10 mouse cellular contexts compared by ENCODE assay signal in the genomic region with DNA sequence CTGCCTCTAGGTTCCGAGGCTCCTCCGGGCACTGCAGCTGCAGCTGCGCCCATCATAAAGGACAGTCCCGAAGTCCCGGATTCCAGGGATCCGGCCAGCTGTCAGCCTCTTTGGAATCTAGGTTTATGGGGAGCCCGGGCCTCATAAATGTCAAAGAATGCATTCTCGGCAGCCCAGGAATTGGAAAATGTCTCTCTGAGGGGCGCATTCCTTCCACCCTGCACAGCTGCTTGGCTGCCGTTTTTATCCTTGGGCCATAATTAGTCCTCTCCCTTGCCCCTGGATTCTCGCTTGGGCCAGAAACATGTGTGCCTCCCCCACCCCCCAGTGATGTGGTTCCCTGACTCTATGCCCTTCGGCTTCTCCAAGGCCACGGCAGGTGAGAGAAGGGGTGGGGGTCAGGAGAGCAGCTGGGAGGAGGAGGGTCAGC.
DNase-seq lines count a peak whose midpoint lies in the region; ATAC-seq and TF ChIP-seq lines count a peak whose summit lies in the region.
"Had no signal": no experiment of that assay in that cellular context is flagged by ENCODE, and none has a peak within 500 bp of the region (broad histone marks: within the 10 kb centered on the region; RNA-seq: fewer than 3 reads in every experiment).

No protein-coding gene starts in this region.

- H3K4me2 ChIP-seq in hindbrain, embryonic 13.5 days = no peak overlapping the region
- H3K4me2 ChIP-seq in hindbrain, embryonic 14.5 days (replicated peaks) = no peak overlapping the region
- H3K4me2 ChIP-seq in embryonic facial prominence, embryonic 11.5 days (ENCODE audit: low read depth, low read length) = no peak overlapping the region
- H3K4me2 ChIP-seq: embryonic facial prominence, embryonic 12.5 days; intestine, embryonic 15.5 days had no signal

- in situ Hi-C loops in Patski (cut with MboI; ENCODE audit: low pct_unique_long_range_greater_than_20kb) = no loop called here

- no peak for TF ChIP-seq CTCF in Patski (IDR thresholded peaks at IDR 0.05)

- 42% methylated on average over 13 of the region's 13 CpGs for WGBS in hindbrain, embryonic 13.5 days
- 54% methylated on average over 13 of the region's 13 CpGs for WGBS in hindbrain, embryonic 14.5 days
- 31% methylated on average over 13 of the region's 13 CpGs for WGBS in embryonic facial prominence, embryonic 11.5 days
- WGBS in limb, embryonic 10.5 days = 30% methylated on average over 13 of the region's 13 CpGs

- 0 out of 2 replicates have a peak overlapping the region, but pooled peaks have one; percentile 8 for H3K9ac ChIP-seq in hindbrain, embryonic 13.5 days
- H3K9ac ChIP-seq in hindbrain, embryonic 14.5 days = no peak overlapping the region
- no peak overlapping the region for H3K9ac ChIP-seq in embryonic facial prominence, embryonic 11.5 days (replicated peaks; ENCODE audit: low read length)
- H3K9ac ChIP-seq: embryonic facial prominence, embryonic 12.5 days; intestine, embryonic 15.5 days had no signal

- no peaks in the 10 kb centered on the region for H3K36me3 ChIP-seq in hindbrain, embryonic 13.5 days
- H3K36me3 ChIP-seq in hindbrain, embryonic 14.5 days (replicated peaks; ENCODE audit: control insufficient read depth, insufficient read depth) = no peaks in the 10 kb centered on the region
- H3K36me3 ChIP-seq in embryonic facial prominence, embryonic 11.5 days (replicated peaks; ENCODE audit: control insufficient read depth, insufficient read depth, low read depth, low read length) = no peaks in the 10 kb centered on the region
- H3K36me3 ChIP-seq in limb, embryonic 10.5 days = no peaks in the 10 kb centered on the region
- H3K36me3 ChIP-seq: embryonic facial prominence, embryonic 12.5 days; intestine, embryonic 15.5 days had no signal

- H3K27ac ChIP-seq in hindbrain, embryonic 13.5 days = peak overlapping the region; percentile 44; the same call in 1 of the 2 replicates
- H3K27ac ChIP-seq in hindbrain, embryonic 14.5 days = no peak overlapping the region
- H3K27ac ChIP-seq in embryonic facial prominence, embryonic 11.5 days (replicated peaks; ENCODE audit: low read depth, low read length) = no peak overlapping the region
- H3K27ac ChIP-seq in limb, embryonic 10.5 days = peak overlapping the region; percentile 56
- H3K27ac ChIP-seq: embryonic facial prominence, embryonic 12.5 days; intestine, embryonic 15.5 days had no signal

- no peak for ATAC-seq in hindbrain, embryonic 13.5 days (ENCODE audit: low FRiP score)
- ATAC-seq in hindbrain, embryonic 14.5 days (ENCODE audit: low FRiP score) = no peak
- peak; percentile 36 for ATAC-seq in Patski
- no peak for ATAC-seq in embryonic facial prominence, embryonic 11.5 days (replicated peaks; ENCODE audit: insufficient number of reproducible peaks, low FRiP score, low TSS enrichment, low read depth)
- ATAC-seq: activated CD4-positive, CD25-positive, alpha-beta regulatory T cell, adult 4 months had no signal

- CTCF ChIA-PET in Patski (lab: Charles Lee) = interaction anchor here (1.7 kb wide), 1 partner anchor 92 kb away, joined by 5 read pairs; no protein-coding TSS in a partner anchor

- no peaks in the 10 kb centered on the region for H3K9me3 ChIP-seq in hindbrain, embryonic 13.5 days
- H3K9me3 ChIP-seq in hindbrain, embryonic 14.5 days (ENCODE audit: control insufficient read depth, low read length) = no peaks in the 10 kb centered on the region
- no peaks in the 10 kb centered on the region for H3K9me3 ChIP-seq in embryonic facial prominence, embryonic 11.5 days (replicated peaks; ENCODE audit: control insufficient read depth, low read length)
- H3K9me3 ChIP-seq in limb, embryonic 10.5 days (replicated peaks) = no peaks in the 10 kb centered on the region
- H3K9me3 ChIP-seq: embryonic facial prominence, embryonic 12.5 days; intestine, embryonic 15.5 days had no signal

- POLR2A ChIA-PET in Patski (lab: Charles Lee) = no interaction called here

- DNase-seq in hindbrain, embryonic 14.5 days (ENCODE audit: low spot score) = no peak
- no peak for DNase-seq in Patski (ENCODE audit: low read depth, low spot score)
- DNase-seq in embryonic facial prominence, embryonic 11.5 days (ENCODE audit: low spot score) = peak; percentile 48
- DNase-seq in limb, embryonic 10.5 days (ENCODE audit: low spot score) = peak; percentile 52
- no peak for DNase-seq in layer of hippocampus, postnatal 25 days (ENCODE audit: extremely low spot score in 1 of 2, low spot score in 1 of 2)
- no peak for DNase-seq in spleen, postnatal 36 days (ENCODE audit: low spot score in 2 of 2)

- H3K4me3 ChIP-seq in hindbrain, embryonic 13.5 days = no peak overlapping the region
- no peak overlapping the region for H3K4me3 ChIP-seq in hindbrain, embryonic 14.5 days (replicated peaks; ENCODE audit: low read length)
- no peak overlapping the region for H3K4me3 ChIP-seq in embryonic facial prominence, embryonic 11.5 days (ENCODE audit: low read depth, low read length)
- H3K4me3 ChIP-seq in limb, embryonic 10.5 days = 0 out of 2 replicates have a peak overlapping the region, but pooled peaks have one; percentile 1
- H3K4me3 ChIP-seq: embryonic facial prominence, embryonic 12.5 days; intestine, embryonic 15.5 days had no signal

- H3K4me1 ChIP-seq in hindbrain, embryonic 13.5 days (replicated peaks) = peaks cover 57% of the 10 kb centered on the region
- H3K4me1 ChIP-seq in hindbrain, embryonic 14.5 days (replicated peaks; ENCODE audit: control insufficient read depth, insufficient read depth, low read length) = peaks cover 25% of the 10 kb centered on the region
- H3K4me1 ChIP-seq in embryonic facial prominence, embryonic 11.5 days (ENCODE audit: control insufficient read depth, insufficient read depth, low read length) = peaks cover 2% of the 10 kb centered on the region; the same call in 1 of the 2 replicates
- H3K4me1 ChIP-seq in limb, embryonic 10.5 days = peaks cover 77% of the 10 kb centered on the region

- peaks cover 38% of the 10 kb centered on the region for H3K27me3 ChIP-seq in hindbrain, embryonic 13.5 days
- H3K27me3 ChIP-seq in hindbrain, embryonic 14.5 days (ENCODE audit: control insufficient read depth, insufficient read depth, low read length) = no peaks in the 10 kb centered on the region
- no peaks in the 10 kb centered on the region for H3K27me3 ChIP-seq in Patski
- no peaks in the 10 kb centered on the region for H3K27me3 ChIP-seq in embryonic facial prominence, embryonic 11.5 days (ENCODE audit: control insufficient read depth, insufficient read depth, low read length)
- H3K27me3 ChIP-seq in limb, embryonic 10.5 days (ENCODE audit: low read depth, poor library complexity, severe bottlenecking) = peaks cover 43% of the 10 kb centered on the region
- H3K27me3 ChIP-seq: embryonic facial prominence, embryonic 12.5 days; intestine, embryonic 15.5 days had no signal

Comparison
In these comparisons a context has a peak if more than half of its experiments do, and no peak if none do; other contexts are left out.
1. H3K27ac ChIP-seq: peak in hindbrain, embryonic 13.5 days (single experiment) and limb, embryonic 10.5 days (single experiment); none in hindbrain, embryonic 14.5 days (single experiment) and embryonic facial prominence, embryonic 11.5 days (single experiment).
2. DNase-seq: peak in embryonic facial prominence, embryonic 11.5 days (single experiment) and limb, embryonic 10.5 days (single experiment); none in hindbrain, embryonic 14.5 days (single experiment), Patski (single experiment), layer of hippocampus, postnatal 25 days (0 of 2) and spleen, postnatal 36 days (0 of 2).